Mouse (Mus musculus) kidney, adult 11 months (tissue): ENCODE data around the gene Nrsn2.
A peak's percentile ranks its signal among the peaks of the same experiment; 100 is the strongest.

ENCODE experiments used
- DNase-seq: peaks from one replicate; pipeline ENCODE4 v3.0.0; 2022

Nrsn2 gene

GRCm38 (mm10) chr2:152376345-152376741 lies at the start of gene Nrsn2:
Nrsn2 (minus strand) TSS chr2:152376638.
- DNase-seq: no peak

- no peak for DNase-seq
Measured at GRCm38 (mm10) chr2:152415786-152416185, 39.3 kb upstream of the Nrsn2 start.

DNA sequence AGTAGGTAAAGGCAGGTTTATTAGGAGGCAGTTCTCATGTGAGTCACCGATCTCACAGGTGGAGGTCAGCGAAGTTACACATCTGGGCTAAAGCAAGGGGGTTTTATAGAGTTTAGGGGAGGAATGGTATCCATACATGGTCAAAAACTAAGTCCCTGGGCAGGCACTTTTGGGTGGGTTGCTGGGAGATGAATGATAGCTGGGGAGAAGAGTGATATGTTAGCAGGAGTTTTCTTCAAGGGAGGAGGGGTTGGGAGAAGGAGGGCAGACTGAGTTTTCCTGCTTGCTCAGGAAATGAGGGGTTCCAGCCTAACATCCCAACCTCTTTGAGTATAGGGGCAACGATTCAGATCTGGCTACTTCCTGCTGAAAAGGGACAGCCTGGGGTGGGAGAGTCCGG lies 38.8 kb upstream of the Nrsn2 start, which contains the start of gene 6820408C15Rik:
6820408C15Rik (plus strand) TSS at position 301 of the 400 bp plus-strand sequence.
- DNase-seq: no peak

GRCm38 (mm10) chr2:152414591-152415165 lies 38.2 kb upstream of the Nrsn2 start, which contains the start of gene Zcchc3:
Zcchc3 (minus strand) TSS chr2:152415027.
- peak; percentile 88 for DNase-seq

DNA sequence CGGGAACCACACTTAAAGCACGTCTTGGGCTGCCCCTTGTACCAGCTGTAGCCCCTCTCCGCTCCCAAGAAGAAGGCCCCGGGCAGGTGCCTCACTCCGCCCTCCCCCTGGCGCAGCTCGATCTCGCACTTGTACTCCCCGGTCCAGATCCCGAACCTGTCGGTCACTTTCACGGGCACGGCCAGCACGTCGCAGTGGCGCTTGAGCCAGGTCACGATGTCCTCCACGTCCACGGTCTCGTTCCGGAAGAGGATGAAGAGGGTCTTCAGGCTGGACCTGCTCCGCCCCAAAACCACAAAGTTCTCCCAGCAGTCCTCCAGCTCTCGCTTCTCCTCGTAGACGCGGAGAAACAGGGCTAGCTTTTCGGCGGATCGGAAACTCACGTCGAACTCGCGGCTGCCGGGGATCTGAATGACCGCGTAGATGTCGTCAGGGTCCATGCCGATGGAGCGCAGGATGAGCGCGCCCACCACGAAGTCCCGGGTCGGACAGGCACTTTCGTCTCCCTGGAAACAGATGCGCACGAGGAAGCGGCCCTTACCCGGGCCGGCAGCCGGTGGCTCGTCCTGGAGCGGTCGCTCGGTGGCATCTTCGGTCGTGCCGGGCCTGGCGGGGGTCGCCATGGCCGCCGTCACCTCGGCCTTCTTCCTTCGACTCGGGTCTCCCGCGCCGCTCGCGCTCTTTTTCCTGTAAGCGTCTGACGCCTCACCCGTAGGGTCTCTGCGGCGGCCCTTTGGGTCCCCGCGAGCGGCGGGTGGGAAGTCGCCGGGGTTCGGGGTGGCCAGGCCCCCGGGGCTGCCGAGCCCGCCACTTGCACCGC lies 37.5 kb upstream of the Nrsn2 start:
- DNase-seq: no peak

- DNase-seq: peak; percentile 57
Measured at GRCm38 (mm10) chr2:152413158-152413764, 36.8 kb upstream of the Nrsn2 start.

- no peak for DNase-seq
Measured at GRCm38 (mm10) chr2:152412526-152413157, 36.2 kb upstream of the Nrsn2 start.

DNA sequence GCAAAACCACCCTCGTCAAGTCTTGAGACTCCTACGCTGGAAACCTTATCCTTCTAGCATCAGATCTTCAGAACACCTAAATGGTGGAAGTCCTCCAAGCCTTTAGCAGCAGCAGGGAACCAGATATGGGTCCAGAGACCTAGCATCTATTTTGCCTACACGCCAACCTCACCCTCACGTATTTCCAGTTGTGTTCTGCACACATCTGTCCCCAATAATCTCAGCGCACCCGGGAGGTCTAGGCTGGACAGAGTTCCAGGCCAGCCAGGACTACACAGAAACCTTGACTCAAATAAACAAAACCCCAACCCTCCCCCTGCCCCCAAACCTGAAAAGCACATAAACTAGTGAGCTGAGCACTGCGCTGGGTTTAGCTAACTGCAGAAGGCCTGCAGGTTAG lies 35.0 kb upstream of the Nrsn2 start:
- DNase-seq: no peak

DNA sequence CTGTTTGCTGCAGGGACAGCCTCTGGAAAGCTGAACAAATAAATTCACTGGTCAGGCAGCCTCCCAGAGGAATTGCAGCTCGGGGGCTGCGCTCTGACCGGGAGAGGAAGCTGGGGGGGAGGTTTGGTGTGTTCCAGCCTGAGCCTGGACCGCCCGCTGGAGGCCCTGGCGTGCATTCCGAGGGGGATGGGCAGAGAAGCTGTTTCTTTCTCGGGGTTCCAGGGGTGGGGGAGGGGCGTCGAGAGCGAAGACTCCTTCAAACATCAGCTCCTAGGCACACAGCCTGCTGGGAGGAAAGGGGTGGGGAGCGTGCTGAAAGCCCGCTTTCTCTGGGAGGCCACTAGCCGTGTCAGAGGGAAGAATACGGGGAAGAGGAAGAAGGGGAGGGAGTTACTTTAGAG lies 34.5 kb upstream of the Nrsn2 start:
- DNase-seq: peak; percentile 74

DNA sequence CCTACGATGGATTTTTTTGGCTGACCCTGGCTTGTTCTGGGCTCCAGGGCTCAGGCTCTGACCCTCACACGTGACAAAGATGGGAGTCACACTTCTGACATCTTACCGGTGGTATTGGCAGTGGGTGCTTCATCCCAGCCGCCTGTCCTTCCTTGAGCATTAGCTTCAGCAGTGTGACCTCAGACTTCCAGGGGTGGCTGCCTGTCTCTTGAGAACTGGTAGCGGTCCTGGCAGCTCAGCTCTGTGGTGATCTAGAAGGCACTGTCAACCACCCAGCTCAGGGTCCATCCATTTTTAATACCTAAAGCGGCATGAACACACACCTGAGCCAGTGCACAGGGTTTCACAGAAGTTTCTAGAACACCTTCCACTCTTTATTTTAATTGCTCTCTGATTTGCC lies 33.3 kb upstream of the Nrsn2 start:
- no peak for DNase-seq

GRCm38 (mm10) chr2:152406126-152406525 lies 29.7 kb upstream of the Nrsn2 start:
- peak; percentile 97 for DNase-seq

DNA sequence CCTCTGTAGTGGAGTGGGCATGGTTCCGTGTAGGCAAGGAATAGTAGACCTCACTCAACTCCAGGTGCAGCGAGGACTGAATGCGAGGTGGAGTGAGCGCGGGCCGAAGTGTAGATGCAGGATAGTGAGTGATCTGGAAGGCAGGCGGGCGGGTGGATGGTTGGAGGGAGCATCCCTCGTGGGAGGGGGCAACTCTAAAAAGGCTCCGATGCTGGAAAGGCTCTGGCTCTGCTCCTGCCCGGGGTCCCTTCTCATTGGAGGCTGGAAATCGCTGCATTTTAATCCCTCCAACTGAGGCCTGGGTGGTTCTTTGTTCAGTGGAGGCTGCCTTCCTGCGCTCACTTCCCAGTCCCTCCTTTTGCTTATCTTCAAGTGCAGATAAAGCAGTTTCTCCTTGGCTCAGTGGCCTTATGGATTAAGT lies 22.7 kb upstream of the Nrsn2 start:
- DNase-seq: no peak

DNA sequence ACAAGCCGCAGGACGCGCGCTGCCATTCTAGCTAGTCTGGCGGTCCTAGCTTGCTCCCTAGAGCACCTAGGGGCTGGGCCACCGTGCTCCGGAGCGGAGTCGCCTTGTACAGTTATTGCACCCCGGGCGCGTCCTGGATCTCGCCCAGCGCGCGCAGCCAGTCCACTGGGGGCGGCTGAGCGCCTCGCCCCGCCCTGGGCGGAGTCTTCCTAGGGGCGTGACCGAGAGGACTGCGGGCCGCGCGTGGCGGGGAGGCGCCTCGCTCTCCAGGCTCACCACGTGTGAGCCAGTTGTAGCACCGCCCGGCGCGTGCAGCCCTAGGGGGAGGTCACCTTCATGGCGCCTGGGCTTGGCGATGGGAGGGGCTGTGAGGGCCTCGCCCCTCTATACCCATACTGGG lies 22.3 kb upstream of the Nrsn2 start:
- DNase-seq: peak; percentile 97

- DNase-seq: peak; percentile 93
Measured at GRCm38 (mm10) chr2:152397680-152398435, 21.4 kb upstream of the Nrsn2 start, which contains the start of gene Sox12. Sox12 (minus strand) TSS chr2:152398063.

- DNase-seq: peak; percentile 81
Measured at GRCm38 (mm10) chr2:152397004-152397589, 20.7 kb upstream of the Nrsn2 start.

DNA sequence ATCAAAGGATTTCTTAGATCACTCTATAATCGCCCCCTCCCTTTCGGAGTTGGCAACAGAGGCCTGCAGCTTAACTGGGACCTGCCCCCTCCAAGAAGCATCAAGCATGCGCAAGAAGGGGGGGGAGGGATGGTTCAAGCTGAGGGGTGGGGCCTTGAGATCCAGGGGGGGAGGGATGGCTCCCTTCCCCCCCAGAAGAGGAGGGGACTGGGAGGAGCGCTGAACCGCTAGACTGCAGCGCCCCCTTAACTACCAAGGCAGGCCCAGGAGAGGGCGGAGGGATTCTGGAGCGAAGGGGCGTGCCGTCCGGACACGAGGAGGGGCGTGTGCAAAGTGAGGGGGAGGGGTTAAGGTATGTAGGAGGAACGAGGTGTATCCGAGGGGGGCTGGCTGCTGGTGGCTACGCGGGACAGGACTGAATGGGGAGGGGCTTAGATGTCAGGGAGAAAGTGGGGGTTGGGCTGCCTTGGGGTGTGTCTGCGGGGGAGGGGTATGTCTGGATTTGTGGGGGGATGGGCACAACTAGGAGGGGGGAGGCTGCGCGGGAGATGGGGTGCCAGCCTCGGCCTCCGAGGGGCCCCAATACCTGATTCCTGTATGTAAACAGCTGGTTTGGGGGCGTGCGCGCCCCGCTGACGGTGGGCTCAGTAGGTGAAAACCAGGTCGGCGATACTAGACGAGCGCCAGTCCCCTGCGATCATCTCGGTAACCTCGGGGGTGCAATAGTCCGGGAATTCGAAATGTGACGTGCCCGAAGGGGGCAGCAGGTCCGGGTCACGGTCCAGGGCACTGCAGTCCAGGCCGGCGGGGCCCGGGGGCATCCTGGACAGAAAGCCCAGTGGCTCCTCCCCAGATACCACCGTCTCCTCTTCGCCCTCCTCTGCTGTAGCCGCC lies 19.9 kb upstream of the Nrsn2 start:
- peak; percentile 88 for DNase-seq

GRCm38 (mm10) chr2:152395271-152395920 lies 19.0 kb upstream of the Nrsn2 start:
- DNase-seq: no peak

GRCm38 (mm10) chr2:152393225-152394017 lies 17.0 kb upstream of the Nrsn2 start:
- DNase-seq: no peak

DNA sequence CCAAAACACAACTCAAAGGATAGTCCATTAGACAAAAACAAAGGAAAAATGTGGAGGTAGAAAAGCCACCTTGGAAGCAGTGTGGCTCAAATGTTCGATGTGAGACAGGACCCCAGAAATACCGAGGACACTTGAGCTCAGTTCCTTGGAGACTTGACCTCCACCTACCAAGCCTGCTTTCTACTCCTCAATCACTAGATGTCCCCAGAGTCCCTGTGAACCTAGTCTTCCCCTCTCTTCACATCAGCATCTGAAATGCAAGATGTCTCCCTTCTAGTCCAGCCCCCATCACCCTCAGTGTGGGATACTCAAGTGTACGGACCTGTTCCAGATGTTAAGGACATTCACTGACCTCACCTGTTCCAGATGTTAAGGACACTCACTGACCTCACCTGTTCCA lies 16.3 kb upstream of the Nrsn2 start:
- DNase-seq: peak; percentile 58

GRCm38 (mm10) chr2:152384191-152384590 lies 7.8 kb upstream of the Nrsn2 start:
- DNase-seq: no peak
